Mouse (Mus musculus): ENCODE results near the gene Tmem115.
"Not testable (repeated sequence)": the region's sequence is repeated elsewhere in the genome, so short reads cannot be mapped to it uniquely, and the experiment has no call there.

The Tmem115 gene

GRCm38 (mm10) chr9:107570845-107571244 lies 37.1 kb downstream of the Tmem115 start:
- DNase-seq (ENCODE audit: low spot score): no peak

GRCm38 (mm10) chr9:107571534-107572326 lies 38.0 kb downstream of the Tmem115 start:
- no peak for DNase-seq (ENCODE audit: low spot score)

GRCm38 (mm10) chr9:107572327-107572662 lies 38.5 kb downstream of the Tmem115 start:
- no peak for DNase-seq (ENCODE audit: low spot score)

GRCm38 (mm10) chr9:107573774-107574173 lies 40.0 kb downstream of the Tmem115 start:
- DNase-seq (ENCODE audit: low spot score): not testable (repeated sequence)

- no peak for DNase-seq (ENCODE audit: low spot score)
These were observed 42.0 kb downstream of the Tmem115 start for GRCm38 (mm10) chr9:107575579-107576356.

- peak; percentile 73 for DNase-seq (ENCODE audit: low spot score)
These were observed 42.8 kb downstream of the Tmem115 start, which contains the start of gene Hyal1 for GRCm38 (mm10) chr9:107576357-107577107. TSS of gene Hyal1 (plus strand) at chr9:107576927.

- no peak for DNase-seq (ENCODE audit: low spot score)
These were observed 44.1 kb downstream of the Tmem115 start for GRCm38 (mm10) chr9:107577871-107578270.

GRCm38 (mm10) chr9:107578587-107578986 lies 44.8 kb downstream of the Tmem115 start, which contains the start of gene Naa80:
TSS of gene Naa80 (plus strand) at chr9:107578887.
- no peak for DNase-seq (ENCODE audit: low spot score)

GRCm38 (mm10) chr9:107579023-107579900 lies 45.5 kb downstream of the Tmem115 start:
- no peak for DNase-seq (ENCODE audit: low spot score)

- peak; percentile 85 for DNase-seq (ENCODE audit: low spot score)
These were observed 47.0 kb downstream of the Tmem115 start, which contains the start of gene Hyal3 for GRCm38 (mm10) chr9:107580501-107581317. TSS of gene Hyal3 (plus strand) at chr9:107580818.

- no peak for DNase-seq (ENCODE audit: low spot score)
These were observed 47.8 kb downstream of the Tmem115 start for GRCm38 (mm10) chr9:107581584-107581983.

- DNase-seq (ENCODE audit: low spot score): no peak
These were observed 48.8 kb downstream of the Tmem115 start for GRCm38 (mm10) chr9:107582509-107583062.

GRCm38 (mm10) chr9:107583174-107583573 lies 49.4 kb downstream of the Tmem115 start:
- no peak for DNase-seq (ENCODE audit: low spot score)

GRCm38 (mm10) chr9:107586504-107586903 lies 52.8 kb downstream of the Tmem115 start:
- DNase-seq (ENCODE audit: low spot score): no peak

- DNase-seq (ENCODE audit: low spot score): peak; percentile 86
These were observed 53.5 kb downstream of the Tmem115 start, which contains the start of gene Ifrd2 for GRCm38 (mm10) chr9:107586974-107587832. TSS of gene Ifrd2 (plus strand) at chr9:107587642.

- no peak for DNase-seq (ENCODE audit: low spot score)
These were observed 54.3 kb downstream of the Tmem115 start for GRCm38 (mm10) chr9:107587833-107588639.
